Mouse (Mus musculus) forebrain, embryonic 13.5 days (tissue): Measurements from ENCODE around the gene Wrb. TPM values are rescaled to one million over a fixed set of nuclear protein-coding genes. Genes with fewer than 3 reads are reported as not detected.
"Not testable (repeated sequence)": the region's sequence is repeated elsewhere in the genome, so short reads cannot be mapped to it uniquely, and the experiment has no call there.

Experiments used
- ATAC-seq: fragments of 200-750 bp; cut with Nextera tagmentation; 2 replicates; pipeline ENCODE4 v1.8.0; 2017
- H3K27ac ChIP-seq: fragments of 300-500 bp; sonication (generic); 2 replicates; pipeline ENCODE4 v1.5.1; 2015; ENCODE audit warnings: inconsistent platforms, mild to moderate bottlenecking, moderate library complexity
- H3K27me3 ChIP-seq: fragments of 300-500 bp; sonication (generic); 2 replicates; pipeline ENCODE4 v1.6.1; 2015; ENCODE audit warnings: mild to moderate bottlenecking, inconsistent platforms
- H3K36me3 ChIP-seq: fragments of 300-500 bp; sonication (generic); 2 replicates; pipeline ENCODE4 v1.6.1; 2015; ENCODE audit warnings: mild to moderate bottlenecking, inconsistent platforms; ENCODE audit not compliant: poor library complexity, severe bottlenecking
- H3K4me1 ChIP-seq: fragments of 300-500 bp; sonication (generic); 2 replicates; pipeline ENCODE4 v1.6.1; 2015; ENCODE audit warnings: inconsistent platforms
- H3K4me2 ChIP-seq: fragments of 300-500 bp; sonication (generic); 2 replicates; pipeline ENCODE4 v1.6.1; 2015; ENCODE audit warnings: inconsistent platforms, mild to moderate bottlenecking, moderate library complexity
- H3K4me3 ChIP-seq: fragments of 300-500 bp; sonication (generic); 2 replicates; pipeline ENCODE4 v1.5.1; 2015; ENCODE audit warnings: mild to moderate bottlenecking, inconsistent platforms
- H3K9ac ChIP-seq: fragments of 300-500 bp; sonication (generic); 2 replicates; pipeline ENCODE4 v1.6.1; 2015; ENCODE audit warnings: mild to moderate bottlenecking, inconsistent platforms
- H3K9me3 ChIP-seq: fragments of 300-500 bp; sonication (generic); replicated peaks from 2 replicates; pipeline ENCODE4 v1.6.1; 2016; ENCODE audit warnings: inconsistent platforms
- WGBS: fragments of 180-500 bp; shearing (Covaris S2); methylation state at CpG from one replicate; pipeline ENCODE4 v1.1.7; 2015; 5-methylcytosine and 5-hydroxymethylcytosine counted together
- polyA plus RNA-seq: library from polyadenylated mRNA; unstranded; fragments of >200 nt; fragmentation: Nextera tagmentation; extraction: Ambion mirVana; gene quantifications from 2 replicates; pipeline ENCODE4 v1.2.1, GENCODE M21; 2015

Wrb gene
- polyA plus RNA-seq, 1 experiment from 2014 or later = 131 TPM

DNA sequence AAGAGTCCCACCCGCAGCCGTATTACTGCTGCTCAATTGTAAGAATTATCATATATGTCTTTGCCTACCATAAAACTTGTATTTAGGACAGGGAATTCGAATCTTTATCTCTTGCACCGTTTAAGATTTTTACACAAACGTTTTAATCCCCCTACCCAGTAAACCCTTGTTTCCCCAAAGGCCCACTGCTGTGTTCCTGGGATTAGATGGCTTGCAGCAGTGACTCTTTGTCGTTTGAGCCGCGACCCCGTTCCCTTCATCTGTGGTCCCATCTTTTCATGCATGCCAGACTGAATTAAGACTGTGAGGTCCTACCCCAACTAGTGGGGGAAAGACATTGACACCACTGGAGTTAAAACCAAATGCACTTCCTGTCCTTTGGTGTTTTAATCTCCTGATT is 16.7 kb upstream of the Wrb start:
- 1% methylated on average over 9 of the region's 9 CpGs for WGBS
- no peaks in the 10 kb centered on the region for H3K9me3 ChIP-seq
- H3K4me1 ChIP-seq = peaks cover 39% of the 10 kb centered on the region
- no peaks in the 10 kb centered on the region for H3K27me3 ChIP-seq
- no peak for ATAC-seq
- peak overlapping the region; percentile 69 for H3K4me3 ChIP-seq
- H3K36me3 ChIP-seq = peaks cover 29% of the 10 kb centered on the region
- H3K27ac ChIP-seq = peak overlapping the region; percentile 98
- peak overlapping the region; percentile 88 for H3K9ac ChIP-seq
- peak overlapping the region; percentile 89 for H3K4me2 ChIP-seq

DNA sequence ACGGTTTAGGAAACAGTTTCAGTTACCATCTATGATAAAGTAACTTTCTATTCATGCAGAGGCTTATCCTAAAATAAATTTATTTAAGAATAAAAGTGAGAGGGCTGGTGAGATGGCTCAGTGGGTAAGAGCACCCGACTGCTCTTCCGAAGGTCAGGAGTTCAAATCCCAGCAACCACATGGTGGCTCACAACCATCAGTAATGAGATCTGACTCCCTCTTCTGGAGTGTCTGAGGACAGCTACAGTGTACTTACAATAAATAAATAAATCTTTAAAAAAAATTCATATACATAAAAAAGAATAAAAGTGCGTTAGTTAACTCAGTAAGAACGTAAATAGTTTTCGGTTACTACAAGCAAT is 478 bp upstream of the Wrb start:
- Histone ChIP-seq H3K4me1 (peaks cover 23% of the 10 kb centered on the region), H3K4me3 (peak overlapping the region; percentile 69)
- H3K27me3 ChIP-seq, H3K9ac ChIP-seq, H3K36me3 ChIP-seq, H3K4me2 ChIP-seq, H3K27ac ChIP-seq, H3K9me3 ChIP-seq: not testable (repeated sequence)
- peak; percentile 28 for ATAC-seq
- WGBS = 28% methylated on average over 6 of the region's 6 CpGs

DNA sequence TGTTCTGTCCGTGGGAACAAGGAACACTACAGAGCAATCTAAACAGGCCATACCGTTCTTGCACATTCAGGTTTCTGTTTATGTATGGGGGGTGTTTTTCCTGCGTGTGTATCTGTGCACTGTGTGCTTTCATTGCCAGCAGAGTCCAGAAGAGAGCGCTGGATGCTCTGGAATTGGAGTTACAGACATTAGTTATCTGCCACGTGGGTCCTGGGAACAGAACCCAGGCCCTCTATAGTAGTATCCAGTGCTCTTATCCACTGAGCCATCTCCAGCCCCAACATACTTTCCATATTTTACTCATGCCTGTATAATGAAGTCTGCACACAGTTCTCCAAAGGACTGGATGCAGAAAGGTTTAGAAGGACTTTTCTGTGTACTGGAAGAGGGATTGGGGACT is 607 bp downstream of the Wrb start:
- Histone ChIP-seq H3K9ac (peak overlapping the region; percentile 79), H3K4me1 (peaks cover 23% of the 10 kb centered on the region), H3K4me3 (peak overlapping the region; percentile 69), H3K9me3 (0 out of 2 replicates have a peak, but pooled peaks cover 4% of the 10 kb centered on the region), H3K27me3 (no peaks in the 10 kb centered on the region), H3K4me2 (peak overlapping the region; percentile 75), H3K27ac (peak overlapping the region; percentile 52), H3K36me3 (no peaks in the 10 kb centered on the region)
- peak; percentile 13 for ATAC-seq
- 1% methylated on average over 5 of the region's 5 CpGs for WGBS

DNA sequence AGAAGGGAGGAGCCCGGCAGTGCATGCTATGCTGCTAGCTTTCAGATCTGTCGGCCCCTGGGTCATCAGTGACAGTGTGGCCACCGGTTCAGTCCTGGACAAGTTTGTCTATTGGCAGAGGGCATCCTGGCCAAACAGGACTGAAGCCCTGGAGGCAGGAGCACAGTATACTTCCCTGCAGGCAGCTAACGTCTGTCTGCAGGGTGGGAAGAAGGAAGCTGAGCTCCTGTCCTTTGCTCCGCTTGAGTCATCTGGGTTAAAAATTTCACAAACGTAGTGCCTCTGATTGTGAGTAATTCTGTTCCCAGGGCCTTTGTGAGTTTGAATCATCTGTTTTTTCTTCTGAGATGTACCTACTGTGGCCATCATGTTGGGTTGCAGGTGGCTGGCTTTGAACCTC is 3.6 kb downstream of the Wrb start:
- Histone ChIP-seq H3K9ac (no peak overlapping the region), H3K27ac (no peak overlapping the region), H3K4me3 (no peak overlapping the region), H3K36me3 (peaks cover 19% of the 10 kb centered on the region), H3K4me1 (peaks cover 23% of the 10 kb centered on the region), H3K4me2 (no peak overlapping the region), H3K27me3 (no peaks in the 10 kb centered on the region), H3K9me3 (no peaks in the 10 kb centered on the region)
- 85% methylated on average over 6 of the region's 6 CpGs for WGBS
- ATAC-seq = no peak

DNA sequence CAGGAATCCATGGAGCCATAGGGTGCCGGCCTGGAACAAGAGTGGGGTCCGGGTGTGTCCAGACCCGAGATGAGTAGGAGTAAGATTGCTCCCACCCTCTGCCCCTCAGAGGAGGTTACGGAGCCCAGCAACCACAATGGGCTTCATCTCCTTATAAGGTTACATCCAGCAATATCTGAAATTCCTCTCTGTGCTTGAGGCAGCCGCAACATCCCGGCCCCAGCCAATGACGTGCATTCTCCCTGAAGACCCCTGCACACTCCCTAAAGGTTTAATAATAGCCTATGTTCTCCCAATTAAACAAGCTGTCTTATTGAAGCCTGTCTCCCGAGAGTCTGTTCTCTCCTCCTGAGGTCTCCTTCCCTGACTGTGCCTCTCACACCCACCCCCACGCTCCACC is 4.1 kb downstream of the Wrb start:
- H3K27ac ChIP-seq = no peak overlapping the region
- peaks cover 23% of the 10 kb centered on the region for H3K36me3 ChIP-seq
- no peak overlapping the region for H3K9ac ChIP-seq
- no peak overlapping the region for H3K4me3 ChIP-seq
- no peak for ATAC-seq
- no peaks in the 10 kb centered on the region for H3K9me3 ChIP-seq
- H3K27me3 ChIP-seq = no peaks in the 10 kb centered on the region
- peaks cover 23% of the 10 kb centered on the region for H3K4me1 ChIP-seq
- H3K4me2 ChIP-seq = no peak overlapping the region
- WGBS = 80% methylated on average over 9 of the region's 9 CpGs

DNA sequence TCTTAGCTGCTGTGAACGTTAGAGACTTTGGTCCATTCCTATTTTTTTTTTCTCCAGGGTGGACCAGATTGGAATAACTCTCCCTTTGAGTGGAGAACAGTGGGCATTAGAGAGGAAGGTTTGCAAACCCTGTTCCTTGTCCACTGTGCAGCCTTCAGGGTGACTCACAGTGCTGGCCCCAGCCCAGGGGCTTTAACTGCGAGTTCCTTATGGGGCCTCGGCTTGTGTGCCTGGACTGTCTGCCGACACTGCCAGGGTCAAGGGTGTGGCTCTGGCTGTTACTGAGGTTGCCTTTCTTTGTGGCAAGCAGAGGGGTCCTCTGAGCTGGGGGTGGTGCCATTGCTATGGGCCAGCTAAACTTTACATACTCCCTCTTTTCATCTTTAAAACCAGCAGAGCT is 5.8 kb downstream of the Wrb start:
- Histone ChIP-seq H3K4me2 (no peak overlapping the region), H3K27me3 (no peaks in the 10 kb centered on the region), H3K36me3 (peaks cover 39% of the 10 kb centered on the region), H3K4me1 (peaks cover 20% of the 10 kb centered on the region), H3K9ac (no peak overlapping the region), H3K4me3 (no peak overlapping the region), H3K27ac (no peak overlapping the region), H3K9me3 (no peaks in the 10 kb centered on the region)
- 75% methylated on average over 4 of the region's 4 CpGs for WGBS
- no peak for ATAC-seq

DNA sequence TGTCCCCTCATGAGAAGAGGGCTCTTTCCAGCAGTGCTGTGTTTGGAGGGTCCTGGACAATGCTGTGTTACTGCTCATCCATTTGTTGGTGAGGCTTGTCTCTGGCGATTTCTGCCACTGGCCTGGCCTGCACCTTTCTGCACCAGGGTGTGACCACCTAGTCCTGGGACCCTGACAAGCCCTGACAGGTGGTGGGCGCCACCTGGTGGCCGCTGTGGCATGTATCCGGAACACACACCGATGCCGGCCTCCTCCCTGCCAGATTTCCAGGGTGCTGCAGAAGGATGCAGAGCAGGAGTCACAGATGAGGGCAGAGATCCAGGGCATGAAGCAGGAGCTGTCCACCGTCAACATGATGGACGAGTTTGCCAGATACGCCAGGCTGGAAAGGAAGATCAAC is 6.3 kb downstream of the Wrb start:
- H3K4me3 ChIP-seq = no peak overlapping the region
- peaks cover 15% of the 10 kb centered on the region for H3K4me1 ChIP-seq
- H3K9ac ChIP-seq = no peak overlapping the region
- peaks cover 41% of the 10 kb centered on the region for H3K36me3 ChIP-seq
- peak; percentile 53; the same call in 1 of the 2 replicates for ATAC-seq
- no peaks in the 10 kb centered on the region for H3K27me3 ChIP-seq
- 23% methylated on average over 9 of the region's 9 CpGs for WGBS
- H3K9me3 ChIP-seq = no peaks in the 10 kb centered on the region
- H3K4me2 ChIP-seq = no peak overlapping the region
- H3K27ac ChIP-seq = no peak overlapping the region

DNA sequence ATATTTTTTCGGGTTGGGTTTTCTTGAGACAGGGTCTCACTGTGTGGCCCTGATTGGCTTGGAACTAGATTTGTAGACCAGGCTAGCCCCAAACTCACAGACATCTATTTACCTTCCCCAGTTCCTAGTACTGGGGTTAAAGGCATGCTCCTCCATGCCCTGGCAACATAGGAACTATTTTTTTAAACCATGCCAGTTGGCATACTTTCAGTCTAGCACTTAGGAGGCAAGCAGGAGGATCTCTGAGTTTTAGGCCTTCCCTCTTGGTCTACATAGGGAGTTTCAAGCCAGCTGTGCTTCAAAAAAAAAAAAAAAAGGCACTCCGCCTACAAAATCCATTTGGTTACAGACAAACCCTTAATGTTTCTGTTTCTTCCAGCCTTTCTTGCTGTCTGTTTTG is 9.3 kb downstream of the Wrb start:
- no peak overlapping the region for H3K4me3 ChIP-seq
- no peaks in the 10 kb centered on the region for H3K9me3 ChIP-seq
- no peaks in the 10 kb centered on the region for H3K27me3 ChIP-seq
- peaks cover 15% of the 10 kb centered on the region for H3K4me1 ChIP-seq
- 96% methylated on average over 2 of the region's 2 CpGs for WGBS
- H3K9ac ChIP-seq = no peak overlapping the region
- no peak for ATAC-seq
- peaks cover 51% of the 10 kb centered on the region for H3K36me3 ChIP-seq
- no peak overlapping the region for H3K27ac ChIP-seq
- no peak overlapping the region for H3K4me2 ChIP-seq

DNA sequence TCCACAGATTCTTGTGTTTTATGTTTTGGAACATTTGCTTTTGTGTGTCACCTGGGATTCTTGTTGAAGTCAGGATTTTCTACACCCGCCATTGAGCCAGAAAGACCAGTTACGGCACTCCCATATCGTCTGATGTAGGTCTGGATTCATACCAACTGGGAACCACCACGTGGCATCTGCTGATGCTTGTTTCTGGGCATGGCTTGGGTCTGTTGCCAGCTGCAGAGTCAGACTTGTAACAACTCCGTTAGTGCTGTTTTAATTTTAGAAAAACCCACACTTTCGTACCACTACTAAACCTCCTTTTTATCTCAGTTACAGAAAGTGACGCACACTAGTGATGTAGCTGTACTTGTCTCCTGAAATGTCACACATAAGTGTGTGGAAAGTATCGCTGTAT is 10.8 kb downstream of the Wrb start:
- no peak overlapping the region for H3K4me3 ChIP-seq
- H3K27ac ChIP-seq = no peak overlapping the region
- no peak for ATAC-seq
- no peak overlapping the region for H3K4me2 ChIP-seq
- WGBS = 85% methylated on average over 8 of the region's 8 CpGs
- H3K27me3 ChIP-seq = no peaks in the 10 kb centered on the region
- peaks cover 18% of the 10 kb centered on the region for H3K4me1 ChIP-seq
- no peak overlapping the region for H3K9ac ChIP-seq
- H3K9me3 ChIP-seq = no peaks in the 10 kb centered on the region
- H3K36me3 ChIP-seq = peaks cover 51% of the 10 kb centered on the region

DNA sequence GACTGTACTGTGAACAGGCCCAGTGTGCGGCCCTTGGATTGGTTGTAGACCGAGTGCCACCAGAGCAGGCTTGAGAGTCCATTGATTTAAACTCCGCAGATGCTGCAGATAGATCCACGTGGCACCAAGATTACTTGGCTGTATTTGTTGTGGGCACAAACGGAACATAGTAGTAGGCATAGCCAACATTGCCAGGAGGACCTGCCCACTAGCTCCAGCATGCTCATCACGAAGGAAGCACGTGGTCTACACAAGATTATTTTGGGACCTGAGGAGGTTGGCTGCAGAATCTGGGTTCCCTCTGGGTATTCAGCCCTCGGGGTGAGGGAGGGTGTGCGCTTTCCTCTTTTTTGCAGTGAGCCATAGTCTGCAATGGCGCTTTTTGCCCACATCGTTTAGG is 12.0 kb downstream of the Wrb start:
- 90% methylated on average over 11 of the region's 11 CpGs for WGBS
- Histone ChIP-seq H3K4me1 (peaks cover 18% of the 10 kb centered on the region), H3K4me3 (no peak overlapping the region), H3K36me3 (peaks cover 49% of the 10 kb centered on the region), H3K4me2 (no peak overlapping the region), H3K9ac (no peak overlapping the region), H3K9me3 (no peaks in the 10 kb centered on the region), H3K27me3 (no peaks in the 10 kb centered on the region), H3K27ac (no peak overlapping the region)
- no peak for ATAC-seq

DNA sequence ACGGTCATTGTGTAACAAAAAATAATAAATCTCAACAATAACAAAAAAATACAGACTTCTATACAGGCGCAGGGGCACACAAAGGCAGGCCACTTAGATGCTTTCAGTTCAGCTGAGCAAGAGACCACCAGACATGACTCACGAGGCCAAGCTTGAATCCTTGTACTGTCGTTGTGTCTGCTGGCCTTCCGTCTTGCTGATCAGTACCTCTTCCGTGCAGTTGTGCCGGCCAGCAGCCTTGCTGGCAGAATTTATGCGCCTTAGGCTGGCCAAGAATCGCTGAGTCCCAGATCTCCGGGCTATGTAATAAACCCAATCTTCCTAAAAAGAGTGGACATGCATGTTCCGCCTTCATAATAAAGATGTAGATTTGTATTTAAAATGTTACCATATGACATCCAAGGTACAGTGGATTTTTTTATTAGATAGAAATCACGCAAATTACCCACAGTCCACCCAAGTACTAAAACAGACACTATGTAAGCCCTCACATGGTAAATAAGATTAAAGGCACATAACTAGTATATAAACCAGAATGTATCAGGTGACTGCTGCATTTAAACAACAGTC is 13.4 kb downstream of the Wrb start:
- Histone ChIP-seq H3K9ac (peak overlapping the region; percentile 89), H3K4me3 (peak overlapping the region; percentile 53), H3K27me3 (no peaks in the 10 kb centered on the region), H3K4me1 (peaks cover 18% of the 10 kb centered on the region), H3K27ac (peak overlapping the region; percentile 60; the same call in 1 of the 2 replicates), H3K4me2 (peak overlapping the region; percentile 93), H3K36me3 (peaks cover 35% of the 10 kb centered on the region), H3K9me3 (no peaks in the 10 kb centered on the region)
- 68% methylated on average over 12 of the region's 12 CpGs for WGBS
- ATAC-seq = no peak

DNA sequence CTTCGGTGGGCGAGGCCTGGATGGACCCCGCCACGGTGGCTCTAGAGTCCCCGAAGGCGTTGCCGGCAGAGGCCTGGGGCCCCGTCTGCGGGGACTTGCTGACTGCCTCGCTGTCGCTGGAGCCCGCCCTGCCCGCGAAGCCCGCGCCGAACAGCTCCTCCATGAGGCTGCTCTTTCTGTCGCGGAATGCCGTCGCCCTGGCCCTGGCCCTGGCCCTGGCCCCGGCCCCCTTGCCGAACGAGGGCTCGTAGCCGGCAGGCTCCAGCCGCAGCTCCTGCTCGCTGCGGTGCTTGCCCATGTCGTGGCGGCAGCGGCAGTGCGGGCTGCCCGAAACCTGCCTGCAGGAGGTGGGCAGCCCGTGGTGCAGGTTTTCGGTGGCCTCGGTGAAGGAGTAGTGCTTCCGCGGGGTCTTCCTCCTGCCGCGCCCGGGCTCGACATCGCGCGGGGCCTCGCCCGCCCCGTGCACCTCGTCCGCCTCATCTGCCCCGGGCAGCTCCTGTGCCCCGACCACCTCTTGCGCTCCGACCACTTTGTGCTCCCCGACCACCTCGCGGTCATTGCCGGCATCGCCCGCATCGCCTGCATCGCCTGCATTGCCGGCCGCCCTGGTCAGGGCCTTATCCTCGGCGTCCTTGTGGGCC is 14.0 kb downstream of the Wrb start:
- Histone ChIP-seq H3K27ac (peak overlapping the region; percentile 60), H3K4me3 (peak overlapping the region; percentile 53), H3K27me3 (no peaks in the 10 kb centered on the region), H3K36me3 (peaks cover 29% of the 10 kb centered on the region), H3K4me2 (peak overlapping the region; percentile 93), H3K9me3 (no peaks in the 10 kb centered on the region), H3K4me1 (peaks cover 18% of the 10 kb centered on the region), H3K9ac (peak overlapping the region; percentile 89)
- ATAC-seq = peak; percentile 86
- WGBS = under 1% methylated on average over 67 of the region's 67 CpGs
